Mouse (Mus musculus): ENCODE data around the gene Oprl1. TPM values are rescaled to one million over a fixed set of nuclear protein-coding genes. Genes with fewer than 3 reads are reported as not detected.

The Oprl1 gene
- total RNA-seq, 1 experiment from 2014 or later: not detected

DNA sequence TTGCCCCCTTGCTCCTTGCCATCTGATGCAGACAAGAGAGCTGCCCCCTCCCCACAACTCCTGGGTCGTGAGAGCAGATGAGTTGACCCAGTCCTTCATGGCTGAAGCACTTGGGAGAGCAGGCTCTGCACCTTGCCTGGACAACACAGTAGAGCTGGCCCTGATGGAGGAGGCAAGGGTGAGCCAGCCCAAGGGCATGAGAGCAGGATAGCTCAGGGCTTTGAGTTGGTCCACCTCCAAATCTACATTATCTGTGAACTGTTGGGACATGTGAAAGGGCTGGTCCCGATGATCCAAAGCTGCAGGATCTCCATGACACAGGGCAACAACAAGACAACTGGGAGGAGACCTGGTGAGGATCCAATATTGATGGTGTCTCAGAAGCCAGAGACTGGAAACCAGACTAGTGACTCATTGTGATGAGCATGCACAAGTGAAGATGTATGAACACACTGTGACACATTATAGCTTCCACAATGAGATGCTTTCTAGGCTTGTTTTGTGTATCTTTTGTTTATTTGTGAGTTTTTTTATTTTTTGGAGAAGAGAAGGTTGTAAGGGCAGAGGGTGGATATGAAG lies 43.4 kb downstream of the Oprl1 start:
- ATAC-seq (replicated peaks; ENCODE audit: insufficient number of reproducible peaks, low FRiP score, low TSS enrichment, poor library complexity, severe bottlenecking): no peak

DNA sequence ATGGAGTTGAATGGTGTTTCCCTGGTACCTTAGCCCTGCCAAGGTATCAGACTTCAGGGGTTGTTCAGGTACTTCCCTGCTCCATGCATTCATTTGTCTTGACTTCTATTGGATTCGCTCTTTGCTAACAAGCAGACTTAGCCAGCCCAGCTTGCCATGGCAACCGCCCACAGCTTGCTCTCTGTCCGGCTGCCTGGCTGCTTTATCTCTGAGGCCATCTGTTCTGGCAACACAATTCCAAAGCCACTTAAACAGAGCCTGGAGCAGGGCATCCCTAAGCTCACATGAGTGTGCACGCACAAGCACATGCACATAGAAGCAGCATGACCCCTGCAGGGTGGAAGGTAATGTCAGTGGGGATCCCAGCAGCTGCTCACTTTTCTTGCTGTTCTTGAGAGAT lies 44.2 kb downstream of the Oprl1 start:
- no peak for ATAC-seq (replicated peaks; ENCODE audit: insufficient number of reproducible peaks, low FRiP score, low TSS enrichment, poor library complexity, severe bottlenecking)

DNA sequence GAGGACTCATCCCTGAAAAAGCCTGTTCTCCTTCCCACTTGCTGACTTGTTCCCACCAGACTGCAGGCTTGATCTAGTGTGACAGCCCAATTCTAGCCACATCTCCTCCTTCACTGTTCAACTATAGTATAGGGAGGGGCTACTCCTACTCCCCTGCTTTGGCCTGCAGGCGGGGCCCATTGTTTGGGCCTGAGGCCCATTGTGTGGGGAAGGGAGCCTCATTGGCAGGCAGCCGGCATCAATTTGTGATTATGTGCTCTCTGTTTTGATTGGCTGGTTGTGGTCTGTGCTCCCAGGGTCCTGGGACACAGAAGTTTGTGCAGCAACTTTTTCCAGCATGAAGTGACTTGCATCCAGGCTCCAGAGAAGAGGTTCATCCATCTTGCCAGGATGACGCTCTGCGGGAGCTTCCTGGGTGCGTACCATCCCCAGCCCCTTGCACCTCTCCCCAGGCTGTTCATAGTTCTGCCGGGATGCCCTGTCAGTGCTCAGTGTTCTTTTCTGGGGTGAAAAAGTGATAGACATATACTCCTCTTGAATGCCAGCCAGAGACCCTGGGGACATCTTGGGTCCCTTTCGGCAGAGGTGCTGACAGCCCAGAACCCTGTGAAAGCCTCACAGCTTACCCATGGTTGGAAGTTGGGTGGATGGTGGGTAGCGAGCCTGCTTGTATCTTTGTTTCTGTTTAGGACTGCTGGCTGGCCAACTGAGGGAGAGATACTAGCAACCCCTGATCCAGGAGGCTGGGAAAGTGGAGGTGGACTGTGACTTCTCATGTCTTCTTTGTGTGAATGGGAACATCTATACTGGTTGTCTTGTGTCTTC lies 48.4 kb downstream of the Oprl1 start, which contains the start of gene Myt1:
TSS of gene Myt1 (plus strand) at position 327 of the 825 bp plus-strand sequence.
- no peak for ATAC-seq (replicated peaks; ENCODE audit: insufficient number of reproducible peaks, low FRiP score, low TSS enrichment, poor library complexity, severe bottlenecking)

DNA sequence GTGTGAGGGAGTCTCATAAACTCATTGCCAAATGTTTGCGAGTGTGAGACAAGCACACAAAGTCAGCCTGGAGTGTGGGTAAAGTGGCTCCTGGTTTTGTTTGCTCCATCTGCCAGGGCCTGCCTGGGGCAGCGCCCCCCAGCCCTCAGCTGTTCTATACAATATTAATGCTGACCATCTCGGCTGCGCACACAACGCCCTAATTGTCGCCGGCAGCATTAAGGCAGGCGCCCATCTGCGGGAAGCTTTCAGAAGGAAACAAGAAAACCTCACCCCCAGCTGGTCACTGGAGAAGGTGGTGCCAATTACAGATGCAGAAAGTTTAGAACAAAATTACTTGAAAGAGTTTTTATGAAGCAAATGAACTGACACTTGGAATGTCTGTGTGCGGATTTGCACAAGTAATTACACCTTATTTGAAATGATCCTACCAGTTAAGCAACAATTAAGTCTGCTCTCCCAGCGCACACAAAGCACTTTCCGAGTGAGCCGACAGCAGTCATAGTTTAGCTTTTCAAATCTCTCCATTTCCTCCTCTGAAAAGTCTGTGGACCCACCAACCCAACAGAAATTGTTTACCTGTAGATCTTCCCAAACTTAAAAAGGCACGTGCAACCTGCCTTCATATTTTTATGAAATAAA lies 49.2 kb downstream of the Oprl1 start:
- ATAC-seq (replicated peaks; ENCODE audit: insufficient number of reproducible peaks, low FRiP score, low TSS enrichment, poor library complexity, severe bottlenecking): no peak

DNA sequence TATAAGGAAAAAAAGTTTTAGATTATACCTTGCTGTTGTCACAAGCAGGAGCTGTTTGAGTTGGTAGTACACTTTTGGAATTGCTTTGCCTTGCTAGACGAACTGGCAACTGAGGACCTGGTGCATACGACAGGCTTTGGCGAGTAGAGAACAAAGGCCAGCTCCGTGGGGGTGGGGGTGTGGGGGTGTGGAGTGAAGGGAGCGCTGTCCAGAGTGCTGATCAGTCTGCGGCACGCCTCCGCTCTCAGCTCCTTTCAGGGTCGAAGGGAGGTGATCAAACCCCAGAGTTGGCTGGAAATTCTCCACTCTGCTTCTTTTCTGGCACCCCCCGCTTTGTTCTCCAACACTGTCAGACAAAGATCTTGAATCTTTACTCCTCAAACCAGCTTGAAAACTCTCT lies 49.8 kb downstream of the Oprl1 start:
- no peak for ATAC-seq (replicated peaks; ENCODE audit: insufficient number of reproducible peaks, low FRiP score, low TSS enrichment, poor library complexity, severe bottlenecking)

DNA sequence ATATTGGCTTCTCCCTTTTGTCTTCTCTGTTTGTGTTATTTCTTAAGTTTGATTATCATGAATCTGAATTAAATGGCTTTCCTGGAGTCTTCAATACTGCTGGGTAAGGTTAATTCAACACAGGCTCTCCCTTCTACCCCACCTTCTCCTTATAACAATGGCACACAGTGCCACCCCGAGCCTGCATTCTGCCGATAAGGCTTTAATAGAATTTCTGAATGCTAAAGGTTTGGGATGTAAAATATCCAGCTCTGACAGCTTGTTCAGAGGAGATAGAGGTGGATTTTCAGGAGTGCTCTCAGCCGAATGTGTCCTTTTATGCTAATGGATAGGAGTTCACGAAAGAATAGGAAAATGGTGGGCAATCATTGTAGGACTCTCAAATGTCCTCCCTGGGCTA lies 50.4 kb downstream of the Oprl1 start:
- no peak for ATAC-seq (replicated peaks; ENCODE audit: insufficient number of reproducible peaks, low FRiP score, low TSS enrichment, poor library complexity, severe bottlenecking)

DNA sequence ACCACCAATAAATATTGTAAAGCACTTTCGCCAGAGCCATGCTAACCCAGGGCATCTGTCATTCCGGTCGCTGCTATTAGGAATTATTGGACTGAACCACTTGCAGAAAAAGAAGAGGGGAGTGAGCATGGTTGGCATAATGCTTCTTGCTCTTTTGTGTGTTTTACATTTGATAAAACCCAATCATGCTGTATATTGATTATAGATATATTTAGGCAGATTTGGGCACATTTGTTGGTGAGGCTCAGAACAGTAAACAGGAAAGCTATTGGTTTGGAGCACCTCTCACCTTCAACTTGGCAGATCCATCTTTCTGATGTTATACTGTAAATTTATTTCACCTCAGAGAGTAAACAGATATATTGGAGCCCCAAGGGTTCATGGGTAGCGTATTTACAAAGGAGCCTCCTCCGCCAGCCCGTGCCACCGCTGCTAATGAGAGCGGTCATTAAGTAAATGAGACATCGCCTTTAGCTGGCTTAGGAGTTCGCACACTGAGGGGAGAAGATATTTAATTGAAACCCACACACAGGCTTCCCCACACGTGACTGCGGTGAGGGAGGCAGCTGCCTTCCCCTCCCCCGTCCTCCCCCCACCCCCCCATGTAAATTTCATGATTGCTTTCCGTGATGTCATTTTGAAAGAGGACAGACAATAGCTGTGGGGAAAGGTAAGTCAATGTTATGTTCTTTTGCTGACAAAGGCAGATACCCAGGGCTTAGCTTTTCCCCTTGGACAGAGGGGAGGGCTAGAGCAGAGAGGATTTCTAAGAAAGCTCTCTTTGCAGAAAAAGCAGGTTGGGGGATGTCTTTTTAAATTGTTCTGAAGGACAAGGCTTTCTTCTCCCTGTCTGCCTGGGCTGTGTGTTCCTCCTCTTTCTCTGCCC lies 52.1 kb downstream of the Oprl1 start:
- ATAC-seq (replicated peaks; ENCODE audit: insufficient number of reproducible peaks, low FRiP score, low TSS enrichment, poor library complexity, severe bottlenecking): no peak

DNA sequence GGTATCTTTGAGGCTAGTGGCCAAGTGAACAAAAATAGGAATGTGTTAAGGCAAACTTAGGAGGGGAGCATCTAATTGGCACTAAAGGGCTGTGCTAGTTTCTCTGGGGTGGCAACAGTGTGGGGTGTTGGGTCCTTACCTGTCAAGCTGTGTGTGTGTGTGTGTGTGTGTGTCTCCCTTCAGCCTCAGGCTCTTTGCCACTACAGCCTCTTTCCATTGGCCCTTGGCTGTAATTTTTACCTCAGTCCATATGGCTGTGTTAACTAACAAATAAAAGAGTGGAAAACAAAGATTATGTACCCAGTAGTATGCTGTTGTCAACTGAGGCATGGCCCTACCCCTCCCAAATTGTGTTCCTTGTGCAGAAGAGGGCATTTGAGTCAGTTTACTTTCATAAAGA lies 53.6 kb downstream of the Oprl1 start:
- no peak for ATAC-seq (replicated peaks; ENCODE audit: insufficient number of reproducible peaks, low FRiP score, low TSS enrichment, poor library complexity, severe bottlenecking)

DNA sequence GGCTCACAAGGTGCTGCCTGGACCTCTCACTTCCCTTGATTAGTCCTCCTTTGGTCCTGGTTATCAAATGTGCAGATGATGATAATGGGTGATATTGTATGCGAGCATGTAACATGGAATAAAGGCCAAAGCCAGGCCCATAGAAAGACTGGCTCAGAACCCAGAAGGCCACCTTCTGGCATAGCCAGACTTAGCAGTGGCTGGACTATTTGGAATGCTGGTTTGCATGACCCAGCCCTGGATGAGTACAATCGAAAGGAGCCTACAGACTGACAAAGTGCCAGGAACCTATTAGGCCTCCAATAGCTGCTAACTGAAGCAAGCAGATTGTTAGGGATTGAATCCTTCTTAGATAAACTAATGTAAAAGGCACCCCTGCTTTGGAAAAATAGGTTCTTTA lies 54.6 kb downstream of the Oprl1 start:
- ATAC-seq (replicated peaks; ENCODE audit: insufficient number of reproducible peaks, low FRiP score, low TSS enrichment, poor library complexity, severe bottlenecking): no peak

Other genes starting within 250 kb of the Oprl1 start
- not detected in 3 replicates for gene Abhd16b, start 221.8 kb upstream of the Oprl1 start, total RNA-seq (2017)
- gene Tpd52l2, start 217.9 kb upstream of the Oprl1 start, total RNA-seq (2017): 87.5 to 134 TPM (median 104 TPM) in 3 replicates
- gene Dnajc5, start 194.5 kb upstream of the Oprl1 start, total RNA-seq (2017): 47.3 to 71.5 TPM (median 52.6 TPM) in 3 replicates
- 106 to 183 TPM (median 161 TPM) in 3 replicates for gene Uckl1, start 130.1 kb upstream of the Oprl1 start, total RNA-seq (2017)
- gene Prpf6, start 123.1 kb upstream of the Oprl1 start, total RNA-seq (2017): 65.7 to 104 TPM (median 96.6 TPM) in 3 replicates
- gene Zfp512b, start 122.2 kb upstream of the Oprl1 start, total RNA-seq (2017): 6.6 to 20.6 TPM (median 10.2 TPM) in 3 replicates
- 1.5 to 5.5 TPM (median 4.5 TPM) in 3 replicates for gene Samd10, start 115.8 kb upstream of the Oprl1 start, total RNA-seq (2017)
- gene Gm29797, start 58.0 kb upstream of the Oprl1 start, total RNA-seq (2017): not detected in 3 replicates
- not detected in 3 replicates for gene Sox18, start 43.4 kb upstream of the Oprl1 start, total RNA-seq (2017)
- 3.8 to 20.0 TPM (median 10.0 TPM) in 3 replicates for gene Tcea2, start 34.7 kb upstream of the Oprl1 start, total RNA-seq (2017)
- 102 to 134 TPM (median 128 TPM) in 3 replicates for gene Rgs19, start 21.0 kb upstream of the Oprl1 start, total RNA-seq (2017)
- not detected in 3 replicates for gene Lkaaear1, start 16.6 kb upstream of the Oprl1 start, total RNA-seq (2017)
- gene Myt1, start 48.3 kb downstream of the Oprl1 start, total RNA-seq (2017): 0.29 TPM in 1 of 3 replicates, not detected in the others
- 27.3 to 61.6 TPM (median 42.9 TPM) in 3 replicates for gene Pcmtd2, start 122.8 kb downstream of the Oprl1 start, total RNA-seq (2017)
- 20.3 to 27.7 TPM (median 24.9 TPM) in 3 replicates for gene Polr3k, start 149.3 kb downstream of the Oprl1 start, total RNA-seq (2017)